Mouse (Mus musculus) MEL (cell line): ENCODE measurements around the gene Csad. TPM values are rescaled to one million over a fixed set of nuclear protein-coding genes. Genes with fewer than 3 reads are reported as not detected.
A peak's percentile ranks its signal among the peaks of the same experiment; 100 is the strongest.

ENCODE experiments used
- DNase-seq: peaks from one replicate; pipeline ENCODE4 v3.0.0; 2011; ENCODE audit warnings: low read depth, low spot score
- H3K27ac ChIP-seq: 2 replicates; pipeline ENCODE4 v1.5.1; 2012; ENCODE audit warnings: low read depth, mild to moderate bottlenecking, control low read depth, low read length, moderate library complexity; ENCODE audit not compliant: control insufficient read depth
- H3K27me3 ChIP-seq, 2 experiments: fragments of 150-350 bp in 1 of 2; sonication (generic) in 1 of 2; 2 replicates each; pipeline ENCODE4 v1.6.1; 2012; ENCODE audit warnings: low read length in 2 of 2, mild to moderate bottlenecking in 2 of 2, improper control_type of control experiment in 1 of 2, moderate library complexity in 1 of 2; ENCODE audit not compliant: insufficient read depth in 2 of 2, control insufficient read depth in 1 of 2
- H3K36me3 ChIP-seq, 2 experiments: 2 replicates each; pipeline ENCODE4 v1.6.1; 2012 to 2014; ENCODE audit warnings: low read length in 2 of 2, improper control_type of control experiment in 1 of 2, inconsistent platforms in 1 of 2, mild to moderate bottlenecking in 1 of 2; ENCODE audit not compliant: insufficient read depth in 2 of 2, control insufficient read depth in 1 of 2
- H3K4me1 ChIP-seq, 2 experiments: fragments of 150-350 bp in 1 of 2; sonication (generic) in 1 of 2; 2 replicates each; pipeline ENCODE4 v1.6.1; 2012; ENCODE audit warnings: low read length in 2 of 2, improper control_type of control experiment in 1 of 2, mild to moderate bottlenecking in 1 of 2; ENCODE audit not compliant: insufficient read depth in 2 of 2, control insufficient read depth in 1 of 2
- H3K4me3 ChIP-seq, 2 experiments: fragments of 150-350 bp in 1 of 2; sonication (generic) in 1 of 2; 2 replicates each; pipeline ENCODE4 v1.5.1; 2012; ENCODE audit warnings: low read depth in 2 of 2, low read length in 2 of 2, mild to moderate bottlenecking in 2 of 2, moderate library complexity in 2 of 2, control low read depth in 1 of 2, improper control_type of control experiment in 1 of 2; ENCODE audit not compliant: control insufficient read depth in 1 of 2, insufficient read depth in 1 of 2
- H3K79me2 ChIP-seq: 2 replicates; pipeline ENCODE4 v1.6.1; 2012; ENCODE audit warnings: mild to moderate bottlenecking, low read length, moderate library complexity; ENCODE audit not compliant: control insufficient read depth, poor library complexity, insufficient read depth
- H3K9ac ChIP-seq: 2 replicates; pipeline ENCODE4 v1.6.1; 2012; ENCODE audit warnings: low read depth, mild to moderate bottlenecking, control low read depth, low read length, moderate library complexity; ENCODE audit not compliant: control insufficient read depth, poor library complexity, severe bottlenecking
- H3K9me3 ChIP-seq: fragments of 150-350 bp; sonication (generic); replicated peaks from 2 replicates; pipeline ENCODE4 v1.6.1; 2012; ENCODE audit warnings: mild to moderate bottlenecking, low read length, improper control_type of control experiment, moderate library complexity; ENCODE audit not compliant: insufficient read depth
- CHD2 ChIP-seq: IDR thresholded peaks from 2 replicates; pipeline ENCODE4 v1.6.1; 2011; ENCODE audit warnings: low read length, improper control_type of control experiment
- E2F4 ChIP-seq: IDR thresholded peaks from 2 replicates; pipeline ENCODE4 v1.6.1; 2011; ENCODE audit warnings: low read depth, low read length, improper control_type of control experiment, borderline replicate concordance
- ELF1 ChIP-seq: IDR thresholded peaks from 2 replicates; pipeline ENCODE4 v1.6.1; 2014; ENCODE audit warnings: low read depth, mild to moderate bottlenecking, inconsistent platforms, low read length, improper control_type of control experiment, moderate library complexity
- GABPA ChIP-seq: IDR thresholded peaks from 2 replicates; pipeline ENCODE4 v1.6.1; 2012; ENCODE audit warnings: low read depth, mild to moderate bottlenecking, inconsistent platforms, low read length, improper control_type of control experiment, moderate library complexity
- GATA1 ChIP-seq: IDR thresholded peaks from 2 replicates; pipeline ENCODE4 v1.6.1; 2011; ENCODE audit warnings: low read depth, low read length, improper control_type of control experiment
- KAT2A ChIP-seq: conservative IDR thresholded peaks from 2 replicates; pipeline ENCODE4 v1.6.1; 2012; ENCODE audit warnings: low read depth, low read length, improper control_type of control experiment, inconsistent platforms
- MAFK ChIP-seq: IDR thresholded peaks from 2 replicates; pipeline ENCODE4 v1.6.1; 2011; ENCODE audit warnings: low read depth, mild to moderate bottlenecking, low read length, improper control_type of control experiment, borderline replicate concordance
- MAX ChIP-seq: IDR thresholded peaks from 2 replicates; pipeline ENCODE4 v1.6.1; 2011; ENCODE audit warnings: low read length, improper control_type of control experiment
- MEF2A ChIP-seq: IDR thresholded peaks from 2 replicates; pipeline ENCODE4 v1.6.1; 2014; ENCODE audit warnings: low read depth, mild to moderate bottlenecking, inconsistent platforms, low read length, improper control_type of control experiment; ENCODE audit not compliant: poor library complexity, insufficient replicate concordance, severe bottlenecking; ENCODE audit errors: extremely low read depth
- MXI1 ChIP-seq: IDR thresholded peaks from 2 replicates; pipeline ENCODE4 v1.6.1; 2011; ENCODE audit warnings: mild to moderate bottlenecking, low read depth, low read length, improper control_type of control experiment
- MYC ChIP-seq: IDR thresholded peaks from 2 replicates; pipeline ENCODE4 v1.6.1; 2011; ENCODE audit warnings: low read depth, mild to moderate bottlenecking, low read length, improper control_type of control experiment, moderate library complexity
- NELFE ChIP-seq: IDR thresholded peaks from 2 replicates; pipeline ENCODE4 v1.6.1; 2011; ENCODE audit warnings: low read depth, low read length, improper control_type of control experiment
- POLR2A ChIP-seq, 2 experiments: IDR thresholded peaks; 2 replicates each; pipeline ENCODE4 v1.6.1; 2011 to 2012; ENCODE audit warnings: low read length in 2 of 2, mild to moderate bottlenecking in 2 of 2, control low read depth in 1 of 2, improper control_type of control experiment in 1 of 2, low read depth in 1 of 2, moderate library complexity in 1 of 2; ENCODE audit not compliant: control insufficient read depth in 1 of 2, insufficient read depth in 1 of 2, poor library complexity in 1 of 2
- RCOR1 ChIP-seq: IDR thresholded peaks from 2 replicates; pipeline ENCODE4 v1.6.1; 2012; ENCODE audit warnings: low read depth, mild to moderate bottlenecking, inconsistent platforms, low read length, improper control_type of control experiment
- TBP ChIP-seq: IDR thresholded peaks from 2 replicates; pipeline ENCODE4 v1.8.0; 2011; ENCODE audit warnings: low read depth, low read length, improper control_type of control experiment
- USF1 ChIP-seq: IDR thresholded peaks from 2 replicates; pipeline ENCODE4 v1.6.1; 2014; ENCODE audit warnings: low read depth, mild to moderate bottlenecking, inconsistent platforms, low read length, improper control_type of control experiment, moderate library complexity
- USF2 ChIP-seq, 2 experiments: IDR thresholded peaks; 2 replicates each; pipeline ENCODE4 v1.6.1; 2011 to 2012; ENCODE audit warnings: improper control_type of control experiment in 2 of 2, low read length in 2 of 2, borderline replicate concordance in 1 of 2, inconsistent platforms in 1 of 2, low read depth in 1 of 2, mild to moderate bottlenecking in 1 of 2; ENCODE audit not compliant: insufficient read depth in 1 of 2
- ZC3H11A ChIP-seq: IDR thresholded peaks from 2 replicates; pipeline ENCODE4 v1.6.1; 2012; ENCODE audit warnings: low read depth, mild to moderate bottlenecking, inconsistent platforms, low read length, improper control_type of control experiment
- ZKSCAN1 ChIP-seq: IDR thresholded peaks from 2 replicates; pipeline ENCODE4 v1.6.1; 2012; ENCODE audit warnings: low read depth, mild to moderate bottlenecking, inconsistent platforms, low read length, improper control_type of control experiment, moderate library complexity
- ZMIZ1 ChIP-seq: IDR thresholded peaks from 2 replicates; pipeline ENCODE4 v1.6.1; 2012; ENCODE audit warnings: low read depth, mild to moderate bottlenecking, inconsistent platforms, low read length, improper control_type of control experiment, moderate library complexity
- ZNF384 ChIP-seq: IDR thresholded peaks from 2 replicates; pipeline ENCODE4 v1.6.1; 2012; ENCODE audit warnings: low read depth, mild to moderate bottlenecking, inconsistent platforms, low read length, improper control_type of control experiment
- polyA plus RNA-seq, 2 experiments: library from polyadenylated mRNA; stranded (reverse) in 1 of 2; unstranded in 1 of 2; fragments of >175 nt in 1 of 2; fragments of >200 nt in 1 of 2; gene quantifications; 2 replicates each; pipeline versions ENCODE4 v1.2.1 to v1.2.4; 2012; ENCODE audit warnings: low replicate concordance in 2 of 2, low read depth in 1 of 2; ENCODE audit not compliant: insufficient read length in 2 of 2, insufficient read depth in 1 of 2, missing spikeins in 1 of 2
- total RNA-seq: library from RNA; depleted of rRNA; stranded (reverse); fragments of 300-350 nt; gene quantifications from 2 replicates; pipeline ENCODE4 v1.2.3, GENCODE M21; 2012

Csad gene
- total and polyA plus RNA-seq, 3 experiments, result 4.1 to 10.5 TPM; not detected in 1

GRCm38 (mm10) chr15:102231748-102232147, 27.2 kb upstream of the Csad start, which contains the start of gene Itgb7 (continued):
- TF ChIP-seq ZC3H11A, result 0 out of 2 replicates have a peak, but pooled peaks have one; percentile 5
- TF ChIP-seq TBP, result peak; percentile 43; the same call in 1 of the 2 replicates
- 0 out of 2 replicates have a peak, but pooled peaks have one; percentile 14 for TF ChIP-seq MAX
- no peak for TF ChIP-seq MEF2A
- TF ChIP-seq ELF1, result peak; percentile 73; the same call in 1 of the 2 replicates
- peak; percentile 20 to 23; a peak in 1 of 4 replicates for TF ChIP-seq POLR2A (IDR thresholded peaks at IDR 0.05; ENCODE audit: control insufficient read depth in 1 of 2, insufficient read depth in 1 of 2, low read depth in 1 of 2, low read length in 2 of 2, poor library complexity in 1 of 2)
- peak; percentile 83 for TF ChIP-seq GATA1
- peak; percentile 64 for TF ChIP-seq RCOR1
- no peak for TF ChIP-seq ZKSCAN1
- no peak for TF ChIP-seq E2F4
- no peak for TF ChIP-seq GABPA
- peak; percentile 17; the same call in 1 of the 2 replicates for TF ChIP-seq CHD2
- TF ChIP-seq MAFK, result no peak
- peak; percentile 26; the same call in 1 of the 2 replicates for TF ChIP-seq MXI1
- no peak for TF ChIP-seq USF2 (IDR thresholded peaks at IDR 0.05; ENCODE audit: borderline replicate concordance in 1 of 2, insufficient read depth in 1 of 2, low read depth in 1 of 2, low read length in 2 of 2)
- no peak for TF ChIP-seq NELFE
- no peak for TF ChIP-seq KAT2A
- TF ChIP-seq ZMIZ1, result peak; percentile 81; the same call in 1 of the 2 replicates
- peak; percentile 41; the same call in 1 of the 2 replicates for TF ChIP-seq ZNF384
- TF ChIP-seq MYC, result 0 out of 2 replicates have a peak, but pooled peaks have one; percentile 61
- TF ChIP-seq, all 39 proteins: peak for 22

DNA sequence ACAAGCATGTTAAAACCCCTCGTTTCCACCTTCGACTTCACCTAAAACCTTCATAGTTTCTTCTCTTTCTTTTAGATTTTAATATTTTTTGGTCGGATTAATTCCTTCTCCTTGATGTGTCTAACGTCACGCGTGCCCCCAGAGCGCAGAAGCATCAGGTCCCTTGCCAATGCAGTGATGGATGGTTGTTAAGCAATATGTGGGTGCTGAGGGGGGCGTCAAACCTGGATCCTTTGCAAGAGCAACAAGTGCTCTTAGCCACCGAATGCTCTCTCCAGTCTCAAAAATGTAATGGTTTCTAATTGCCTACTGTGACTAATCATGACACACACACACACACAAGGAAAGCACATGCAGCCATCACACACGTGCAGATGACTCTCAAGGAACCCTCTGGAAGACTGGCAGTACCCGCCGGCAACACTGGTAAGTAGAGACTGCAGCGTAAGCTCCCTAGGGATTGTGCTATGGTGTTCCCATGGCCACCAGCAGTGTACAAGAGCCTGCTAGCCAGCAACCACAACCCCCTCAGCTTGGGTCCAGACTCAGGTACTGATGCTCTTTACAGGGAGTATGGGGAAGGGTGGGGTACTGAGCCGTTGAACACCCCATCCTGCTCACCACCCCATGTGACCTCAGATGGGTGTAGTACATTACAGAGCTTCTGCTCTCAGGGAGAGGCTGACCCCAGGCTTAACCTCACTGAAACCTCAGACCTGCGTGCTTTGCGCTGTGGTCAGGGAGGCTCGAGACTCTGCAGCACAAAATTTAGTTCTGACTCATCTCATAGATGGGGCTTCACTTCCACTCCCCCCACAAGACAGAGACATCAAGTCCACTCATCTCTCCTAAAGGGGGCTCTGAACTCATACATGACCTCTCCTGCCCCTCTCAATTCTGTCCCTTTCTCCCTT, 26.1 kb upstream of the Csad start:
- Histone ChIP-seq H3K4me1 (peaks cover 22 to 48% of the 10 kb centered on the region in 2 experiments), H3K27me3 (no peaks in the 10 kb centered on the region), H3K9me3 (no peaks in the 10 kb centered on the region), H3K27ac (no peak overlapping the region), H3K4me3 (no peak overlapping the region), H3K36me3 (peaks cover 0 to 25% of the 10 kb centered on the region in 2 experiments; a peak in 2 of 4 replicates), H3K9ac (no peak overlapping the region), H3K79me2 (no peaks in the 10 kb centered on the region)
- no peak for DNase-seq
- TF ChIP-seq USF1 (peak; percentile 20; the same call in 1 of the 2 replicates), KAT2A (no peak)
